Mouse (Mus musculus) testis, adult 2 months (tissue): ENCODE results near the gene D630036H23Rik.

Source experiments
- CTCF ChIP-seq: fragments of 200-500 bp; IDR thresholded peaks from 2 replicates; pipeline ENCODE4 v1.5.1; 2012; ENCODE audit warnings: low read depth, mild to moderate bottlenecking, inconsistent platforms, low read length, moderate library complexity; ENCODE audit not compliant: control insufficient read depth, insufficient read depth, insufficient replicate concordance
- POLR2A ChIP-seq: fragments of 200-500 bp; IDR thresholded peaks from 2 replicates; pipeline ENCODE4 v1.6.1; 2012; ENCODE audit warnings: low read depth, mild to moderate bottlenecking, inconsistent platforms, low read length, moderate library complexity; ENCODE audit not compliant: control insufficient read depth

DNA sequence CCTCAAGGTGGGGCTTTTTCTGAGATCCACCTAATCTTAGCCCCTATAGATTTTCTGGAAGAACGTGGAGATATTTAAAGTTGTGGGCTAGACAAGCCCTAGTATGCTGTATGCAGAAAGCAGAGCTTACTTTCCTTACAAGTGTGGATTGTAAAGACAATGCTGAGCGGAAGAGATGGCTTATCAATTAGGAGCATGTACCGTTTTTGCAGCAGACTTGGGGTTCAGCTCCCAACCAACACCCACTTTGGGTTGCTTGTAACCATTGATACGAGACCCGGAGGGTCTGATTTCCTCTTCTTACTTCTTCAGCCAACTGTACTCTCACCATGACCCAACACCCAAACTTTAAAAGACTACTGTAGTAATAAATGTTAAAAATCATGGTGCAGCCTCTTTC lies 21.3 kb downstream of the D630036H23Rik start:
- TF ChIP-seq CTCF (no peak), POLR2A (no peak)
